Mouse (Mus musculus) testis, postnatal 10 days (tissue): Measurements from ENCODE around the gene Ube2n.
A peak's percentile ranks its signal among the peaks of the same experiment; 100 is the strongest.
"Not testable (repeated sequence)": the region's sequence is repeated elsewhere in the genome, so short reads cannot be mapped to it uniquely, and the experiment has no call there.

Experiments
- DNase-seq: peaks from one replicate; pipeline ENCODE4 v3.0.0; 2021; ENCODE audit warnings: low spot score

The Ube2n gene

DNA sequence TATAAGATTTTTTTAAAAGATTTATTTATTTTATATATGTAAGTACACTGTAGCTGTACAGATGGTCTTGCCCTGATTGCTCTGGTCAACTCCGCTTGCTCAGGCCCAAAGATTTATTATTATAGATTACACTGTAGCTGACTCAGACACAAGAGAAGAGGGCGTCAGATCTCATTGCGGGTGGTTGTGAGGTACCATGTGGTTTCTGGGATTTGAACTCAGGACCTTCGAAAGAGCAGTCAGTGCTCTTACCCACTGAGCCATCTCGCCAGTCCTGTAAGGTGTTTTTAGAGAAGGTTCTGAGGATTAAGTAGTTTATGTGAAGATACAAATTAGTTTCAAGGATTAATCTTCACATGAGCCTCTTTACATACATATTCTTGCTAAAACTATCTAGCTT lies 10.9 kb downstream of the Ube2n start:
- DNase-seq = no peak

DNA sequence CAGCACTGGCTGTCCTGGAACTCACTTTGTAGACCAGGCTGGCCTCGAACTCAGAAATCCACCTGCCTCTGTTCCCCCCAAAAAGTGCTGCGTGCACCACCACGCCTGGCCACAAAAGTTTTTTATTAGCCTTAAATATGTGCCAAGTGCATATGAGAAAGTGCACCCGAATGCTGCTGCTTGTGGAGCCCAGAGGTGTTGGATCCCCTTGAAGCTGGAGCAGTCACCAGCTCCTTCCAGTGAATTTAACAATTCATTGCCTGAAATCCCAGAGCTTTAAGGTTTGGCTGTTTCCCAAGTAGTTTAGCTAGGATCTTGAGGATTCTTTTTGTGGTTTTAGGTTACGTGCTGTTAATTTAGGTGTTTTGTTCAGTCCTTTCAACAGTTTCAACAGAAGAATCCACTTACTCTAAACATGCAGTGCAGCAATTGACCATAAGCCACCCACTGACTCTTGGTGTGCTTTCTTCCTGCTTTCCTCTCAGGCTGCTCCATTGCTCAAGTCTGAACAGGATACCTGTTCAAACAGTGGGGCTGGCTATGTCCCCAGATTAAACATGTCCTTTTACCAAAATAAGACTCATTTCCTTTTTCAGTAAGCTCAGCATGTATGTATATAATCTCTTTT lies 11.7 kb downstream of the Ube2n start:
- no peak for DNase-seq

GRCm38 (mm10) chr10:95530551-95531121 lies 15.7 kb downstream of the Ube2n start:
- no peak for DNase-seq

GRCm38 (mm10) chr10:95532916-95533315 lies 18.0 kb downstream of the Ube2n start:
- DNase-seq = no peak

- DNase-seq = no peak
These were observed 18.4 kb downstream of the Ube2n start for GRCm38 (mm10) chr10:95533382-95533781.

DNA sequence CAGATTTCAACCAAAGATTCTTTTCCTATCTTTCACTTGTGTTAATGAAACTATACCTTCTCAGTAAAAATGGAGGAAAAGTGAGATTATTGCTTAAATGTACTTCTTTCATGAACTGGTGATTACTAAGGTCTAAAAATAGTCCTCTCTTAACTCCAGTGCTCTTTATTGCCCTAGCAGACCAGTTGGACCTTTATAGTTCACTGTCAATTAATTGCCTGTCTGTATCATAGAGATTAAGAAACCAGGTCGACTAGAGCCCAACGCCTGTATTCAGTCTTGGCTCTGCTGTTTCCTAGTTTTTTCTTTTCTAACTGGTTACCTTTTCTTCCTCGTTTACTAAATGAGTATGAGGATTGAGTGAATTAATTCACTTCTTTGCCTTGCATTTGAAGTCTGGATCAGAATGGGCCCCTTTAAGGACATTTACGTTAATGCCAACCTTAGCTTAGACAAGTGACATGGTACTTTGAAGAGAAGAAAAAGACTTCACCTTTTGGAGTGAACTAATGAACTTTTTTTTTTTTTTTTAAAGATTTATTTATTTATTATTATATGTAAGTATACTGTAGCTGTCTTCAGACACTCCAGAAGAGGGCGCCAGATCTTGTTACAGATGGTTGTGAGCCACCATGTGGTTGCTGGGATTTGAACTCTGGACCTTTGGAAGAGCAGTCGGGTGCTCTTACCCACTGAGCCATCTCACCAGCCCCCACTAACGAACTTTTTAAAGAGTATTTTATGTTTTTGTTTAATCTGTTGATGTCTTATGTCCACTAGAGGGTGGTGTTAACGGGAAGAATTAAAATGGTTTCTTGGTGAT lies 20.7 kb downstream of the Ube2n start:
- DNase-seq = no peak

DNA sequence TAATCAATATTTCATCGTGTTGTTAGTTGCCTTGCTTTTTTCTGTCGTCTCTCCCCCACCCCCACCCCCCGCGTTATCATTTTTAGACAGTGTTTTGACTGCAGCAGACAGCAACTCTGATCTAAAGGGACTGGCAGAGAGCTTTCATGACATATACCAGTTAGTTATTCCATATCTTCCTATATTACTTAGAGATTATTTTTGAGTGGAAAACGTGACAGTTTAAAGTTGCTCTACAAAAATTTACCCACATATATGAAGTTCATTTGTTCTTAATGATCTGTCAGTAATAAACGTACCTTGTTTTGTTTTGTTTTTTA lies 21.2 kb downstream of the Ube2n start:
- DNase-seq = no peak

- DNase-seq = no peak
These were observed 24.3 kb downstream of the Ube2n start for GRCm38 (mm10) chr10:95539260-95539659.

GRCm38 (mm10) chr10:95539841-95540240 lies 24.9 kb downstream of the Ube2n start:
- no peak for DNase-seq

- no peak for DNase-seq
These were observed 28.0 kb downstream of the Ube2n start for GRCm38 (mm10) chr10:95542916-95543315.

- DNase-seq = no peak
These were observed 28.4 kb downstream of the Ube2n start for GRCm38 (mm10) chr10:95543377-95543776.

DNA sequence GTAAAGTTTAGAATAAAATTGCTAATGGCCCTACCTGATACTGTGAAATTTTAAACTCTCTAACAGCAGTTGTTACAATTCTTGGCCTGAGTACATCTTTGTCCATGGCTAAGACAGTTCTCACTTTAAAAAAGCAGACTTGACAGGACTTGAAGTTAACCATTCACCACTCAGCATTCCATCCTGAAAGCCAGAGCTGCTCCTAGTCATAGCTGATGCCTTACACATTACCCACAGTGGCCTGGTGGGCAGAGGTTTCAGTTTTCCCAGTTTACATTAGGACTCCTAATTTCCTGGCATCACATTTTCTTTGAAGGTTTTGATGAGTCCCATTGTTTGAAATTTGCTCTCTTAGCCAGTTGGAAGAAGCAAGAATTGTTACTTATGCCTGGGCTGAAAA lies 29.1 kb downstream of the Ube2n start:
- DNase-seq = no peak

DNA sequence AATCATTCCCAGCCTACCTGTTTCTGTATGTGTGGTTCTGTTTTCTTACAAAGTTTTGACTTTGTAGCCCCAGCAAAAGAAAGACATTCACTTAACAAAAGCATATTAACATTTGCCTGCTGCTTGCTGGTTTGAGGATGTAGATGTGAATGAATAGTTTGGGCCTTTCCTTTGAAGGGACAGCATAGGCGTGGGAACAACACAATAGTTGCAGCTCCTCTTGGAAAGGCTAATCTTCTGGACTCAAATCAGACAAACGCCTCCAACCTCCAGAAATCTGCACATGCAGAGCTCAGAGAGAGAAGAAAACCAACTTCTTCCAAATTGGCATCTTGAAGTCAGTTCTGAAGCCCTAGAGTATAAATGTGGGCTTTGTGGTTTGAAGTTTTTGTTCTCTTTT lies 29.7 kb downstream of the Ube2n start:
- DNase-seq = no peak

DNA sequence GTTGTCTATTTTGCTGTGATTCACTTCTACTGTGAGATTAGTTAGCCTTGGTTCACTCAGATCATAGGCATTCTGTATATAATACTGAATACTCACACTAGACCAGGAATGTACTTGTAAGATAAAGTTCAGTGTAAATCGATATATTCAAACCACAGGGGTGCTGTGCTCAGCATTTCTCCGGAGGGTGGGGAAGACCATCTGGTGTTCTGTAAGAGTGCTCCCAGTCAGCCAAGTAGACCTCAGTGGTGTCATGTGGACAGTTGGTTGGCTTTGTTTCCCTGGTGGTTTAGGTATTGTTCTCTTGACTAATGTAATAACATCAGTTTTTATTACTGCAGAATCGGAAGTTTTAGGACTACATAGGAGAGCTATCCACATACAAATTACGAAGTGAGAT lies 30.1 kb downstream of the Ube2n start:
- no peak for DNase-seq

- DNase-seq = peak; percentile 34
These were observed 31.2 kb downstream of the Ube2n start for GRCm38 (mm10) chr10:95546178-95546577.

DNA sequence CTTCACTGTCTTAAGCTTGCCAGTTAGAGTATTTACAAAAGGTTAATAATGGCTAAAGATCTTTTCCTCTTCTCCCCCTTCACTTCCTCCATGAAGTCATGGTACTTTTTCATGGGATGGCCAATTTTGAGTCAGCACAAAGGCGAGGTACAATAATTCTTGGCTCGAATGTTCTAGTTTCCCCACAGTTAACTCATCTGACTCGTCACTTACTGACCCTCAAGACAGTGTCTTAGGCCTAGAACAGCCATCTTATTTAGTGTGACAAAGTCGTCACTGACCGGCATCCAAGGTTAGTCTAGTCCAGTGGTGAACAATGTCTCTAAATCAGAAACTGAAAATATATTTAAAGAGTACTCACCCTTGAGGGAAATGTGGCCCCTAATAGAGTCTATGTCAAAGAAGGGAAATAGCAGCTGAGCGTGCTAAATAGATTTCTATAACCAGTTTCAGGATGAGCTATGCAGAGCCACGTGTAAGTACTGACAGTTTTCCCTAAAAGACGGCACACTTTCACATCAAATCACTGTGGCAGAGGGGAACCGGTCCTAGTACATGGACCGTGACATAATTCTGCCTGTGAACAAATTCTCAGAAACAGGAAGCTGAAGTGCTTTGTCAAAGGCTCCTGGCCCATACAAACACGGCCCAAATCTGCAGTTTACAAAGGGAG lies 33.3 kb downstream of the Ube2n start:
- DNase-seq = no peak

DNA sequence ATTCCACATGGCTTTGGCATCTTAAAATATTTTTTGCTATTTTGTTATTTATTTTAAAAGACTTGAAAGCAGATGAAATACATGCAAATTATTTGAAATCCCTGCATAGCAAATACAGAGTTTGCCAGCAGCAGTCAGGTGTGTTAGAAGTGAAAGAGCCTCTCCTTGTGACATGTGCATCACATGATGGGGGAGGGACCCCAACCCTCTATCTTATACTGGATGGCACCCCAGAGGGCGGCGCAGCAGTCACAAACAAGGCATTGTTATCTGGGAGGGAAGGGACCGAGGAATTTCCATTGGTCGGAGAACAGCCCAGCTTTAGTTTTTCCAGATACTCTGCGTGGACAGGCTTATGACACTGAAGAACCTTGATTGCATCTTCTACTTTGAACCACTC lies 34.1 kb downstream of the Ube2n start:
- DNase-seq = not testable (repeated sequence)

DNA sequence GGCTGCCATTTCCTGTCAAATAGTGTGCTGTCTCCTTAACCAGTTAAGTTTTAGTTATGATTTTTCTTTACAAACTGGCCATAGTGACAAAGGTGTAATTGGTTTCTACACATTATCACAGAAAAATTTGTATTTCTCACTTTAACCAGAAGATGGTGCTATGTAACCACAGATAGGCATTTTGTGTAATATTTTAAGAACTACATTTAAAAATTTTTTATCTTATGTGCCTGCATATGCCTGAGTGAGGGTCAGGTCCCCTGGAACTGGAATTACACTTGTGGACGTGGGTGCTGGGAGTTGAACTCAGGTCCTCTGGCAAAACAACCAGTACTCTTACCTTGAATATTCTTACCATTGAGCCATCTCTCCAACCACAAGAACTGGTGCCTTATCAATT lies 35.6 kb downstream of the Ube2n start:
- no peak for DNase-seq

DNA sequence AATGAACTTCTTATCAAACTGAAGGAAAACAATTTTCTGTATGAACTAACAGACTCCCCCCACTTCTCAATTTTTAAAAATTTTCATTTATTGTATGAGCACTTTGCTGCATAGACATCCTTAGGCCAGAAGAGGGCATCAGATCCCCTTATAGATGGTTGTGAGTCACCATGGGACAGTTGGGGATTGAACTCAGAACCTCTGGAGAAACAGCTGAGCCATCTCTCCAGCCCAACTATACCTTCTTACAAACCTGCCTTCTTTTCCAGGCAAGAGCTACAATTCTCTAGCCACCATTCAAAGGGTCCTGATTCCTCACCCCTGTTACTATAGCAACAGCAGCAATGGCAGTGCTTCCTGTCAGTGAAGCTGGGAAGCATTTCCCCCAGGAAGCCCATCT lies 36.8 kb downstream of the Ube2n start:
- no peak for DNase-seq

- DNase-seq = no peak
These were observed 37.4 kb downstream of the Ube2n start for GRCm38 (mm10) chr10:95552326-95552725.

- DNase-seq = no peak
These were observed 40.9 kb downstream of the Ube2n start for GRCm38 (mm10) chr10:95555866-95556265.

GRCm38 (mm10) chr10:95557337-95557828 lies 42.4 kb downstream of the Ube2n start:
- DNase-seq = no peak

DNA sequence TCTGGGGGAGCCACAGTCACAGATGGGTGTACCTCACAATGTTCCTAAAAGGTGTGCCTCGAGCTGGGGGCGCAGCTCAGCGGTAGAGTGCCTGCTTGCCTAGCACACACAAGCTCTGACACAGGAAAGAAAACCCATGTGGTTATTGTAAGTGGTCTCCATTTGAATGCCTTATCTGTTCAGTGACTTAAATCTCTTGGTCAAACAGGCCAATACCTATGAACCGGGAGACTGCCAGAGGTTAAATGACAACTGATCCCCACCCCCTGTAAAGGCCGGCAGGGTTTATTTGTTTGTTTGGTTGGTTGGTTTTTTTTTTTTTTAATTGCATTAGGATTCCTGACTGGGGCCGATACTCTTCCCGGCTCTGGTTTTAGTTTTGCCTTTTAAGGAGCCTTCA lies 44.5 kb downstream of the Ube2n start:
- DNase-seq = no peak
